Mouse (Mus musculus): ENCODE results near the gene Car10. TPM values are rescaled to one million over a fixed set of nuclear protein-coding genes. Genes with fewer than 3 reads are reported as not detected.

Gene Car10
- polyA plus RNA-seq, 1 experiment from 2014 or later, result 0.08 TPM

GRCm38 (mm10) chr11:93514396-93514795 lies 416.6 kb downstream of the Car10 start:
- Histone ChIP-seq H3K27me3 (no peaks in the 10 kb centered on the region), H3K27ac (no peak overlapping the region), H3K4me3 (replicated peaks) (no peak overlapping the region), H3K9ac (no peak overlapping the region), H3K4me1 (no peaks in the 10 kb centered on the region), H3K36me3 (no peaks in the 10 kb centered on the region), H3K9me3 (replicated peaks) (no peaks in the 10 kb centered on the region), H3K4me2 (no peak overlapping the region)
- no peak for ATAC-seq (replicated peaks; ENCODE audit: low FRiP score)
- WGBS, result 28% methylated on average over 2 of the region's 2 CpGs

- no peaks in the 10 kb centered on the region for H3K36me3 ChIP-seq
- H3K4me2 ChIP-seq, result no peak overlapping the region
- no peak overlapping the region for H3K9ac ChIP-seq
- ATAC-seq (replicated peaks; ENCODE audit: low FRiP score), result no peak
- no peaks in the 10 kb centered on the region for H3K27me3 ChIP-seq
- no peak overlapping the region for H3K27ac ChIP-seq
- no peak overlapping the region for H3K4me3 ChIP-seq (replicated peaks)
- H3K9me3 ChIP-seq (replicated peaks), result no peaks in the 10 kb centered on the region
- 88% methylated on average over 6 of the region's 6 CpGs for WGBS
- no peaks in the 10 kb centered on the region for H3K4me1 ChIP-seq
Measured at GRCm38 (mm10) chr11:93515566-93515965, 417.7 kb downstream of the Car10 start.

- Histone ChIP-seq H3K9me3 (replicated peaks) (no peaks in the 10 kb centered on the region), H3K4me3 (replicated peaks) (no peak overlapping the region), H3K27ac (no peak overlapping the region), H3K36me3 (no peaks in the 10 kb centered on the region), H3K4me2 (no peak overlapping the region), H3K4me1 (no peaks in the 10 kb centered on the region), H3K9ac (no peak overlapping the region), H3K27me3 (no peaks in the 10 kb centered on the region)
- 86% methylated on average over 9 of the region's 9 CpGs for WGBS
- ATAC-seq (replicated peaks; ENCODE audit: low FRiP score), result no peak
Measured at GRCm38 (mm10) chr11:93516216-93516615, 418.4 kb downstream of the Car10 start.

GRCm38 (mm10) chr11:93516946-93517345 lies 419.1 kb downstream of the Car10 start:
- Histone ChIP-seq H3K9me3 (replicated peaks) (no peaks in the 10 kb centered on the region), H3K4me1 (no peaks in the 10 kb centered on the region), H3K27me3 (no peaks in the 10 kb centered on the region), H3K4me2 (no peak overlapping the region), H3K9ac (no peak overlapping the region), H3K27ac (no peak overlapping the region), H3K4me3 (replicated peaks) (no peak overlapping the region), H3K36me3 (no peaks in the 10 kb centered on the region)
- 76% methylated on average over 2 of the region's 2 CpGs for WGBS
- no peak for ATAC-seq (replicated peaks; ENCODE audit: low FRiP score)

DNA sequence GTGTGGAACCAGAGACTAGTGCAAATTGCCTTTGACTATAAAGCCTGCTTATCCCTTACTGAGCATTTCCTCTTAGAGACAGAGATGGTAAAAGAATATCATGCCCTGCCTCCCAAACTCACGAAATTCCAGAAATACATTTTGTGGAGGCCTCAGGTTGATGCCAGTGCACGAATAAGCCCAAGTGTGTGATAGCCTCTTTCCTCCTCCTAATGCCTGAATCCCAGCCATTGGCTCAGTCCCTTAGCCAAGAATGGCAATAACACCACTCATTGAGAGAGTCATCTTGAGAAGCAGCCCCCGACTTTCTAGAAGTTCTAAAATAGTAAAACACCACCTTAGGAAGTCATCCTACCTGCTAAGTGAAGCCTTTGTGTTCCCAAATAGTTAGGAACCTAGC lies 424.7 kb downstream of the Car10 start:
- H3K4me1 ChIP-seq, result no peaks in the 10 kb centered on the region
- no peaks in the 10 kb centered on the region for H3K9me3 ChIP-seq (replicated peaks)
- no peak for ATAC-seq (replicated peaks; ENCODE audit: low FRiP score)
- H3K4me3 ChIP-seq (replicated peaks), result no peak overlapping the region
- H3K27me3 ChIP-seq, result no peaks in the 10 kb centered on the region
- no peak overlapping the region for H3K9ac ChIP-seq
- H3K4me2 ChIP-seq, result no peak overlapping the region
- 87% methylated on average over 3 of the region's 3 CpGs for WGBS
- H3K36me3 ChIP-seq, result no peaks in the 10 kb centered on the region
- H3K27ac ChIP-seq, result no peak overlapping the region

DNA sequence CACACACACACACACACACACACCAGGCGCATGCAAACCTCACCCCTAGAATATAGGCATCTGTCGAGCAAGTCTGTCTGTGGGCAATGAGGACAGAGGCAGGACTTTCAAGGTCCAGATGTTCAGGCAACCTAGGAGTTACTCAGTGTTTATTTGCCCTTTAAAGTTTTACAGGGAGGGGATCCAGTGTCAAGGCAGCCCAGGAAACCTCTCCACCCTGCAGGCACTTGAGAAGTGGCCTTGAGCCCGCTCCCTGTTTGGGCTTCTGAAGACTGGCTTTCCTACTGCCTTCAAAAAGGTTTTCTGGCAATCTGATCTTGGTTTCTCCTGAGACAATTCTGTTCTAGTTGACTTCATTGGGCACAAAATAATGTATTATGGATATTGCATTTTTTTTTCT lies 428.1 kb downstream of the Car10 start:
- Histone ChIP-seq H3K9ac (no peak overlapping the region), H3K9me3 (replicated peaks) (no peaks in the 10 kb centered on the region), H3K4me3 (replicated peaks) (no peak overlapping the region), H3K27me3 (no peaks in the 10 kb centered on the region), H3K4me2 (no peak overlapping the region), H3K36me3 (no peaks in the 10 kb centered on the region), H3K27ac (no peak overlapping the region), H3K4me1 (no peaks in the 10 kb centered on the region)
- 70% methylated on average over 3 of the region's 3 CpGs for WGBS
- no peak for ATAC-seq (replicated peaks; ENCODE audit: low FRiP score)

DNA sequence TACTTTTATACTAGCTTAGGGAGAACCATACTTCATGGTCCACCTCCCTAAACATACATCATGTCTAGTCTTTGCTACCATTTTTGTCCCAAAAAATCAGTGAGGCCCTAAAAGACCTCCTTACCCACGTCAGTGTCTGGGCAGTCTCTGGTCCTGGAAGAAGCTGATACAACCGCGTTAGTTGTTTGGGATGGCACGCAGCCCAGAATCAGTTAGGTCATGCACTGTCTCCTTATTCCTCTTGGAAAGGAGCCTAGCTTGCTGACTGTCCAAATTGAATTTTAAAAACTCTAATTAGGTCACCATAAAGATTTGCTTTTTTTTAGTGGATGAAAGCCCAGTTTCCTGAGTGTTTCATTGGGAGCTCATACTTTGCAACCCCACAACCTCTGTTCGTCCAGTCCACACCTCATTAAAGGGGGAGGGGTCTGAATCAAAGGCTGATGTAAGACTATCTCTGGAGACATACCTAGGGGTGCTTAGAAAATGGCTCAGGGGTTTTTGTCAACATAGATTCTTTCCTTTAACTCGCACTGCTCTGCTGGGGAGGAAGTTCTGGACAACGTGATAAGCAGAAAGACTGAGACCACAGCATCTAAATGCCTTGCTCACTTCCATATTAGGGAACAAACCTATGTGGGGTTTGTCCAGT lies 433.3 kb downstream of the Car10 start:
- Histone ChIP-seq H3K4me2 (no peak overlapping the region), H3K9me3 (replicated peaks) (no peaks in the 10 kb centered on the region), H3K4me3 (replicated peaks) (no peak overlapping the region), H3K4me1 (no peaks in the 10 kb centered on the region), H3K36me3 (no peaks in the 10 kb centered on the region), H3K9ac (no peak overlapping the region), H3K27ac (no peak overlapping the region), H3K27me3 (no peaks in the 10 kb centered on the region)
- no peak for ATAC-seq (replicated peaks; ENCODE audit: low FRiP score)
- WGBS, result 54% methylated on average over 7 of the region's 7 CpGs

DNA sequence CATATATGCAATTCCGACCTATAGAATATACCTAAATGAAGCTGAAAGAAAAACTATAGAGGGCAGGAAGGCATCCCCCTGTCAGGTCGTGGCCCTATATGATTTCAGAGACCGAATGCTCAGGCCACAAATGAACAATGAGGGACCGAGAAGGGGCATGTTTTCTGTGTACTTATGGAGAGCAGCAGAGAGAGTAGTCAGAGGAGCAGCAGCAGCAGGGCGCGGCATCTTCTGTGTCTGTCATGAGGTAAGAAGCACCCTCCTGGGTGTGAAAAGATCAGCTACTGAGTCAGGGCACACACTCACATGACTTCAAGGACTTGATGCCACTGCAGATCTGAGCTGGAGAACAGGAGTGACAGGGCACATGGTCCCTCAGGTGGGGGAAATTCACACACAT lies 438.4 kb downstream of the Car10 start:
- no peaks in the 10 kb centered on the region for H3K9me3 ChIP-seq (replicated peaks)
- H3K4me2 ChIP-seq, result no peak overlapping the region
- no peaks in the 10 kb centered on the region for H3K27me3 ChIP-seq
- H3K9ac ChIP-seq, result no peak overlapping the region
- H3K4me3 ChIP-seq (replicated peaks), result no peak overlapping the region
- H3K36me3 ChIP-seq, result no peaks in the 10 kb centered on the region
- H3K27ac ChIP-seq, result no peak overlapping the region
- WGBS, result 83% methylated on average over 6 of the region's 6 CpGs
- no peak for ATAC-seq (replicated peaks; ENCODE audit: low FRiP score)
- no peaks in the 10 kb centered on the region for H3K4me1 ChIP-seq

- no peaks in the 10 kb centered on the region for H3K27me3 ChIP-seq
- no peak overlapping the region for H3K4me2 ChIP-seq
- no peaks in the 10 kb centered on the region for H3K36me3 ChIP-seq
- no peaks in the 10 kb centered on the region for H3K9me3 ChIP-seq (replicated peaks)
- H3K9ac ChIP-seq, result no peak overlapping the region
- WGBS, result 37% methylated on average over 5 of the region's 5 CpGs
- no peak overlapping the region for H3K27ac ChIP-seq
- no peak for ATAC-seq (replicated peaks; ENCODE audit: low FRiP score)
- no peak overlapping the region for H3K4me3 ChIP-seq (replicated peaks)
- H3K4me1 ChIP-seq, result no peaks in the 10 kb centered on the region
Measured at GRCm38 (mm10) chr11:93548904-93549303, 451.1 kb downstream of the Car10 start.

GRCm38 (mm10) chr11:93550908-93551307 lies 453.1 kb downstream of the Car10 start:
- Histone ChIP-seq H3K9me3 (replicated peaks) (no peaks in the 10 kb centered on the region), H3K4me1 (no peaks in the 10 kb centered on the region), H3K9ac (no peak overlapping the region), H3K27me3 (no peaks in the 10 kb centered on the region), H3K4me3 (replicated peaks) (no peak overlapping the region), H3K36me3 (no peaks in the 10 kb centered on the region), H3K27ac (no peak overlapping the region), H3K4me2 (no peak overlapping the region)
- 8% methylated on average over 3 of the region's 3 CpGs for WGBS
- no peak for ATAC-seq (replicated peaks; ENCODE audit: low FRiP score)

- no peak overlapping the region for H3K27ac ChIP-seq
- H3K4me2 ChIP-seq, result no peak overlapping the region
- no peak overlapping the region for H3K9ac ChIP-seq
- no peak overlapping the region for H3K4me3 ChIP-seq (replicated peaks)
- 83% methylated on average over 3 of the region's 3 CpGs for WGBS
- H3K36me3 ChIP-seq, result no peaks in the 10 kb centered on the region
- H3K27me3 ChIP-seq, result no peaks in the 10 kb centered on the region
- H3K9me3 ChIP-seq (replicated peaks), result no peaks in the 10 kb centered on the region
- no peak for ATAC-seq (replicated peaks; ENCODE audit: low FRiP score)
- H3K4me1 ChIP-seq, result no peaks in the 10 kb centered on the region
Measured at GRCm38 (mm10) chr11:93559118-93559517, 461.3 kb downstream of the Car10 start.

DNA sequence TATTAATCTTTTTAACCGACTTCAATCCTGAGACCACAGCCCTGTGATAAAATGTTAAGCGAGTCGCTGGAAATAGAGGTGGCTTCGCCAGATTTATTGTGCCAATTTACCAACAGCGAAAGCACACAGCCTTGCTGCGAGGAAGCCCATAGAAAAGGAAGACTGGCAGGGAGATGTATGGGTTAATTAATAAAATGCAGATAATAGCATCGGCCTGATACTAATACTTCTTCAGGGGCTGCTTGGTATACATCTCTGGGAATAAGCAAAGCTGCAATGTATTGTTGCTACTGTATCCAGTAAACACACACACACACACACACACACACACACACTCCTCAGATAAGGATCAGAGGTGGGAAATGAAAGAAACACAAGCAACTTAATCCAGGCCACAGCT lies 462.7 kb downstream of the Car10 start:
- H3K4me1 ChIP-seq, result no peaks in the 10 kb centered on the region
- no peaks in the 10 kb centered on the region for H3K27me3 ChIP-seq
- H3K27ac ChIP-seq, result no peak overlapping the region
- H3K9ac ChIP-seq, result no peak overlapping the region
- H3K9me3 ChIP-seq (replicated peaks), result no peaks in the 10 kb centered on the region
- ATAC-seq (replicated peaks; ENCODE audit: low FRiP score), result no peak
- no peak overlapping the region for H3K4me3 ChIP-seq (replicated peaks)
- no peaks in the 10 kb centered on the region for H3K36me3 ChIP-seq
- WGBS, result 64% methylated on average over 7 of the region's 7 CpGs
- H3K4me2 ChIP-seq, result no peak overlapping the region

GRCm38 (mm10) chr11:93562330-93562865 lies 464.6 kb downstream of the Car10 start:
- H3K4me2 ChIP-seq, result no peak overlapping the region

More at GRCm38 (mm10) chr11:93562330-93562865, 464.6 kb downstream of the Car10 start:
- ATAC-seq (replicated peaks; ENCODE audit: low FRiP score), result no peak
- H3K9ac ChIP-seq, result no peak overlapping the region
- H3K27me3 ChIP-seq, result no peaks in the 10 kb centered on the region
- H3K9me3 ChIP-seq (replicated peaks), result no peaks in the 10 kb centered on the region
- H3K4me3 ChIP-seq (replicated peaks), result no peak overlapping the region
- H3K36me3 ChIP-seq, result no peaks in the 10 kb centered on the region
- no peak overlapping the region for H3K27ac ChIP-seq
- H3K4me1 ChIP-seq, result no peaks in the 10 kb centered on the region
